Mouse (Mus musculus) retina, postnatal 1 day (tissue): ENCODE results near the gene Nfkb2.

Experiments used
- DNase-seq: peaks from one replicate; pipeline ENCODE4 v3.0.0-alpha.2; 2012

Gene Nfkb2

GRCm38 (mm10) chr19:46347936-46348668 lies 44.0 kb downstream of the Nfkb2 start:
- no peak for DNase-seq

DNA sequence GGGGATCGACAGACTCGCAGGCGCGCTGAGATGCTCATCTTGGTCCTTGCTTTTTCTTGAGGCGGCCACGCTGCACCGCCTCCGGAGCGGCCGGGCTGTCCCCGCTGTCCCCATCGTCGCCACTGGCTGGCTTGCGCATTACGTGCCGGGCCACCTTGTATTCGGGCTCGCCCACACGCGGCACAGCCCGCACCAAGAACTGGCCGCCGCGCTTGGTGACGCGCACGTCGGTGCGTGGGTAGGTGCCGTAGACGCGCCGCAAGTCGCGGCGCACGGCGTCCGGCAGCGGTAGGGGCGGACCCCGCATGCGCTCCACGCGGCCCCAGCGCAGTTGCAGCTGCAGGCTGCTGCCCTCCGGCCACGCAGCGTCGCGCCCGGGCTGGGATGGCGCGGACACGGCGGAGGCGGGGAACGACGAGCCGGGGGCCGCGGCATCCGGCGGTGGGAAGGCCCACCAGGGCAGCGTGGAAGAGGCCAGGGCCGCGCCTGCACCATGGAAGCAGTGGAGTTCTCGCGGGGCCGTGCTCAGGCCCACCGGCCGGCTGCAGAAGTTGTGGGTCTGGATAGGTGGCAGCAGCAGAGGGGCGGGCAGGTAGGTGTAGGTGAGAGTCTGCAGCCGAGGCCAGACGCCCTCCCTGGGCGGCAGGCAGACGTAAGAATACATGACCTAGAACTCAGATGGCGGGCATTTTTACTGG lies 44.8 kb downstream of the Nfkb2 start:
- DNase-seq: peak; percentile 91

DNA sequence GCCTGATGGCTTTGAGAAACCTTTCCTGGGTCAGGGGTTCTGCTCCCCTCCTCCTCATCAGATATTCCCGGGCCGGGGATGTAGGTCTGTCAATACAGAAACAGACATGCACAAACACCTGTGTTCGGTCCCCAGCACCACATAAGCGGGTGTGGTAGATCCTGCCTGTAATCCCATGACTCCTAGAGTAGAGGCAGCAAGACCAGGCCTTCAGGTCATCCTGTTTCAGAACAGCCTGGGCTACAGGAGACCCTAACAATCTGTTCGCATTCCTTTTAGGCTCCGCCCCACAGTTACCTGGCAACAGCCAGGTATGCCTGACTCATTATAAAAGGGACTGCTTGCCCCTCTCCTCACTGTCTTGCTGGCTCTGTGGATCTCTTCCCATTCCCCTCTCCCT lies 45.4 kb downstream of the Nfkb2 start:
- no peak for DNase-seq

GRCm38 (mm10) chr19:46350168-46350932 lies 46.2 kb downstream of the Nfkb2 start, which contains the start of gene 2310034G01Rik:
2310034G01Rik (minus strand) TSS chr19:46350302.
- no peak for DNase-seq

DNA sequence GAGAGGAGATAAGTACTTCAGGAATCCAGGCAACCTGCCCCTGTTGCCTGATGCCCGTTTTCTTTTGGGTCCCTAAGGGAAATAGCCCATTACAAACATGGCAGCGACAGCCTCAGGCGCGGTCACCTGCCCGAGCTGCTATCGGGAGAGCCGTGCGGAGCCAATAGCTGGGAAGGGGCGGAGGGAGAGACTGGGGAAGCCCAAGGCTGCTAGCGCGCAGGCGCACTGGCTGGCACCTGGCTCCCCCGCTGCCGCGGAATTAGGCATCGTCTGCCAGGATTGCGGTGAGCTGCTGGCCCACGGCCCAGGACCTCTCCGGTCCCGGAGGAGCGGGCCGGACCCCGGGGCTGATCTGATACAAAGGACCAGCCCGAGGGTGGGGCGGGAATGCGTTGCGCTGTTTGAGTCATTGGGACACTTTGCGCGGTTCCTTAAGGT lies 52.6 kb downstream of the Nfkb2 start:
- DNase-seq: peak; percentile 92

GRCm38 (mm10) chr19:46357344-46358280 lies 53.5 kb downstream of the Nfkb2 start:
- DNase-seq: no peak

DNA sequence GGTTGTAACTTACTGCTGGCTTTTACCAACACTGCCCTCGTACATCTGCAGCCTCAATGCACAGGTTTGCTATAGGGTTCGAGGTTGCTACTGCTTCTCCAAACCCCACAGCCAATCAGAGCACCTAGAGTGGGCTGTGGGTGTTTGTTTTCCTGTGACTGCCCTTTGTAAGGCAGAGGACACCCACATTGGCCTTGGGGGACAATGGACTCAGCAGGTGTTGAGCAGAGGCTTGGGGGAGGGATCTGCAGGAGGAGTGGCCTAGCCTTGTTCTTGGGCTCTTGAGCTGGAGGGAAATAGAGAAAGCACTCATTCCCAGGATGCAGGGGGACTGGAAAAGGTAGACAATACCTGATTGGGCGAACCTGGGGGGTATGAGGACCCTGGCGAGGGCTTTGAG lies 54.3 kb downstream of the Nfkb2 start:
- no peak for DNase-seq
